ENCODE assay signal across 8 mouse cellular contexts in the genomic region with DNA sequence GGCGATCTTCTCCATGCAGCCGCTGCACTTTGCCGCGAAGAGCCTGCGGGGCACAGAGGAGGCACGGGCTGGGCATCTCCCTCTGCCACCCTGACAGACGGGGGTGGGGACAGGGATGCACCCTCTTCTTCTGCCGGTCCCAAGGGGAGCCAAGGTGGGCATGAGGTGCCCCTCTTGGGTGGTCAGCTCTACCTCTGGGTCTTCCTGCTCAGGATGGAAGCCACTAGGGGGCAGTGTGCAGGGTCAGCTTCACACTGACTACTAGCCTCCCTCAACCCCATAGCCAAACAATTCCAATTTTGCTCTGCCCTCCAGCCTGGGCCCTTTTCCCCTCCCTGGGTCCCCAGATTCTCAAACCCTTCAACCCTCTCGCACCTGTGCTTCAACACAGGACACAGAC.
DNase-seq lines count a peak whose midpoint lies in the region; ATAC-seq and TF ChIP-seq lines count a peak whose summit lies in the region.
"Had no signal": no experiment of that assay in that cellular context is flagged by ENCODE, and none has a peak within 500 bp of the region (broad histone marks: within the 10 kb centered on the region; RNA-seq: fewer than 3 reads in every experiment).

No protein-coding gene starts in this region.

- no peak for DNase-seq in left cerebral cortex, adult 2 months (ENCODE audit: extremely low spot score in 1 of 2, low spot score in 2 of 2)
- no peak for DNase-seq in left cerebral cortex, postnatal 36 days (ENCODE audit: low spot score in 2 of 2)
- DNase-seq in adrenal gland, postnatal 25 days = peak; percentile 31
- DNase-seq in splenic B cell, adult 2 months (ENCODE audit: low read depth, low spot score) = peak; percentile 26
- no peak for DNase-seq in layer of hippocampus, adult 9-11 months

- H3K27ac ChIP-seq in left cerebral cortex, adult 2 months = no peak overlapping the region
- no peak overlapping the region for H3K27ac ChIP-seq in embryonic facial prominence, embryonic 13.5 days
- H3K27ac ChIP-seq in limb, embryonic 15.5 days = no peak overlapping the region

- WGBS in embryonic facial prominence, embryonic 13.5 days = 29% methylated on average over 9 of the region's 9 CpGs
- WGBS in limb, embryonic 15.5 days = 22% methylated on average over 9 of the region's 9 CpGs

- peaks cover 13% of the 10 kb centered on the region for H3K4me1 ChIP-seq in embryonic facial prominence, embryonic 13.5 days
- H3K4me1 ChIP-seq in limb, embryonic 15.5 days = peaks cover 40% of the 10 kb centered on the region

- no peaks in the 10 kb centered on the region for H3K9me3 ChIP-seq in embryonic facial prominence, embryonic 13.5 days
- H3K9me3 ChIP-seq in limb, embryonic 15.5 days = no peaks in the 10 kb centered on the region

- no peak overlapping the region for H3K9ac ChIP-seq in embryonic facial prominence, embryonic 13.5 days
- no peak overlapping the region for H3K9ac ChIP-seq in limb, embryonic 15.5 days

- ATAC-seq in embryonic facial prominence, embryonic 13.5 days (ENCODE audit: insufficient number of reproducible peaks, insufficient read depth, low FRiP score, low TSS enrichment, low read depth) = no peak
- ATAC-seq in limb, embryonic 15.5 days (ENCODE audit: insufficient number of reproducible peaks, low FRiP score, low TSS enrichment, low read depth) = no peak

- H3K4me3 ChIP-seq in left cerebral cortex, adult 2 months = no peak overlapping the region
- no peak overlapping the region for H3K4me3 ChIP-seq in embryonic facial prominence, embryonic 13.5 days
- H3K4me3 ChIP-seq in limb, embryonic 15.5 days = no peak overlapping the region
- H3K4me3 ChIP-seq: erythroblast, embryonic 14.5 days had no signal

- intact Hi-C loops in left cerebral cortex, adult 2 months (cut with DNase I) = loop anchor here (5.0 to 10.0 kb wide), 2 partner anchors 73 to 166 kb away; a partner anchor contains a TSS
- intact Hi-C loops in left cerebral cortex, postnatal 36 days (cut with DNase I) = no loop called here

- H3K4me2 ChIP-seq in embryonic facial prominence, embryonic 13.5 days = peak overlapping the region; percentile 20; the same call in 1 of the 2 replicates
- H3K4me2 ChIP-seq in limb, embryonic 15.5 days = 0 out of 2 replicates have a peak overlapping the region, but pooled peaks have one; percentile 12

- no peaks in the 10 kb centered on the region for H3K36me3 ChIP-seq in embryonic facial prominence, embryonic 13.5 days
- H3K36me3 ChIP-seq in limb, embryonic 15.5 days = peaks cover 6% of the 10 kb centered on the region; the same call in 1 of the 2 replicates
- no peaks in the 10 kb centered on the region for H3K36me3 ChIP-seq in splenic B cell, adult 2 months (ENCODE audit: control insufficient read depth, insufficient read depth, low read length, poor library complexity, severe bottlenecking)

- peaks cover 63% of the 10 kb centered on the region for H3K27me3 ChIP-seq in embryonic facial prominence, embryonic 13.5 days
- peaks cover 36% of the 10 kb centered on the region; the same call in 1 of the 2 replicates for H3K27me3 ChIP-seq in limb, embryonic 15.5 days
- no peaks in the 10 kb centered on the region for H3K27me3 ChIP-seq in splenic B cell, adult 2 months (ENCODE audit: control insufficient read depth, insufficient read depth, low read length, poor library complexity, severe bottlenecking)

- peak; percentile 63 for TF ChIP-seq CTCF in left cerebral cortex, adult 2 months (IDR thresholded peaks at IDR 0.05)

Comparison
In these comparisons a context has a peak if more than half of its experiments do, and no peak if none do; other contexts are left out.
1. DNase-seq: peak in adrenal gland, postnatal 25 days (single experiment) and splenic B cell, adult 2 months (single experiment); none in left cerebral cortex, adult 2 months (0 of 2), left cerebral cortex, postnatal 36 days (0 of 2) and layer of hippocampus, adult 9-11 months (single experiment).